In genomic region chr2:165890401-165890800, GRCm38 (mm10) we compare ENCODE assay signal across 11 mouse cellular contexts. TPM values are rescaled to one million over a fixed set of nuclear protein-coding genes. Genes with fewer than 3 reads are reported as not detected.
DNase-seq lines count a peak whose midpoint lies in the region; ATAC-seq lines count a peak whose summit lies in the region.
"Had no signal": no experiment of that assay in that cellular context is flagged by ENCODE, and none has a peak within 500 bp of the region (broad histone marks: within the 10 kb centered on the region; RNA-seq: fewer than 3 reads in every experiment).

No protein-coding gene starts in this region.

- ATAC-seq in forebrain, embryonic 13.5 days: no peak

- peaks cover 70% of the 10 kb centered on the region for H3K4me1 ChIP-seq in forebrain, embryonic 10.5 days
- H3K4me1 ChIP-seq in forebrain, embryonic 13.5 days: peaks cover 41% of the 10 kb centered on the region

- H3K27ac ChIP-seq in forebrain, embryonic 10.5 days: peak overlapping the region; percentile 100
- no peak overlapping the region for H3K27ac ChIP-seq in forebrain, embryonic 13.5 days
- H3K27ac ChIP-seq: macrophage had no signal

- no peaks in the 10 kb centered on the region for H3K9me3 ChIP-seq in forebrain, embryonic 10.5 days
- no peaks in the 10 kb centered on the region for H3K9me3 ChIP-seq in forebrain, embryonic 13.5 days (replicated peaks)
- H3K9me3 ChIP-seq: hindbrain, embryonic 15.5 days had no signal

- H3K36me3 ChIP-seq in forebrain, embryonic 10.5 days (replicated peaks): no peaks in the 10 kb centered on the region
- no peaks in the 10 kb centered on the region for H3K36me3 ChIP-seq in forebrain, embryonic 13.5 days (ENCODE audit: poor library complexity, severe bottlenecking)
- H3K36me3 ChIP-seq: hindbrain, embryonic 15.5 days had no signal

- DNase-seq in forebrain, embryonic 10.5 days (ENCODE audit: extremely low spot score, low spot score): no peak
- DNase-seq in spleen, postnatal 36 days (ENCODE audit: low spot score in 2 of 2): peak; percentile 49 to 54
- DNase-seq in spleen, postnatal 14 days (ENCODE audit: low spot score in 2 of 2): no peak
- DNase-seq in naive thymus-derived CD4-positive, alpha-beta T cell, adult 2 months (ENCODE audit: low read depth): peak; percentile 86
- peak; percentile 84 for DNase-seq in thymus, postnatal 4 days
- no peak for DNase-seq in right cerebral cortex, postnatal 14 days
- no peak for DNase-seq in layer of hippocampus, postnatal 10 days (ENCODE audit: low spot score in 2 of 2)
- DNase-seq: adrenal gland, adult 8-10 months had no signal

- no peak overlapping the region for H3K9ac ChIP-seq in forebrain, embryonic 13.5 days
- H3K9ac ChIP-seq: hindbrain, embryonic 15.5 days had no signal

- no peak overlapping the region for H3K4me2 ChIP-seq in forebrain, embryonic 13.5 days
- H3K4me2 ChIP-seq: hindbrain, embryonic 15.5 days had no signal

- WGBS in forebrain, embryonic 10.5 days: 91% methylated on average over 10 of the region's 10 CpGs
- WGBS in forebrain, embryonic 13.5 days: 89% methylated on average over 10 of the region's 10 CpGs

- no peaks in the 10 kb centered on the region for H3K27me3 ChIP-seq in forebrain, embryonic 10.5 days (ENCODE audit: poor library complexity, severe bottlenecking)
- H3K27me3 ChIP-seq in forebrain, embryonic 13.5 days: no peaks in the 10 kb centered on the region
- H3K27me3 ChIP-seq: hindbrain, embryonic 15.5 days had no signal

- H3K4me3 ChIP-seq in forebrain, embryonic 10.5 days: no peak overlapping the region
- no peak overlapping the region for H3K4me3 ChIP-seq in forebrain, embryonic 13.5 days
- H3K4me3 ChIP-seq: hindbrain, embryonic 15.5 days had no signal

RNA-seq across cellular contexts. Expression of gene Zmynd8, which starts 8.4 kb away (rescaled TPM):
- polyA plus RNA-seq in forebrain, embryonic 10.5 days (2016; fragmentation: Nextera tagmentation; extraction: Ambion mirVana): 60.2 and 64.4 TPM in 2 replicates
- polyA plus RNA-seq in forebrain, embryonic 13.5 days (2015; fragmentation: Nextera tagmentation; extraction: Ambion mirVana): 73.3 and 85.4 TPM in 2 replicates
- total RNA-seq in layer of hippocampus, postnatal 10 days (2021): 100 to 1,000 TPM; 112 to 116 TPM

Comparison
In these comparisons a context has a peak if more than half of its experiments do, and no peak if none do; other contexts are left out.
1. DNase-seq: peak in spleen, postnatal 36 days (2 of 2), naive thymus-derived CD4-positive, alpha-beta T cell, adult 2 months (single experiment) and thymus, postnatal 4 days (single experiment); none in forebrain, embryonic 10.5 days (single experiment), spleen, postnatal 14 days (0 of 2), right cerebral cortex, postnatal 14 days (single experiment) and layer of hippocampus, postnatal 10 days (0 of 2).